Mouse (Mus musculus) neural tube, embryonic 10.5 days (tissue): Measurements from ENCODE around the gene Secisbp2l.

Experiments used
- DNase-seq: peaks from one replicate; pipeline ENCODE4 v3.0.0-alpha.2; 2017; ENCODE audit warnings: low spot score; ENCODE audit errors: extremely low spot score

Gene Secisbp2l

GRCm38 (mm10) chr2:125782719-125783109 lies at the start of gene Secisbp2l:
TSS of gene Secisbp2l (minus strand) at chr2:125782870.
- peak; percentile 94 for DNase-seq

GRCm38 (mm10) chr2:125829924-125830323 lies 47.3 kb upstream of the Secisbp2l start:
- no peak for DNase-seq

- DNase-seq = no peak
Measured at GRCm38 (mm10) chr2:125827898-125828297, 45.2 kb upstream of the Secisbp2l start.

- DNase-seq = no peak
Measured at GRCm38 (mm10) chr2:125826201-125826600, 43.5 kb upstream of the Secisbp2l start.

- DNase-seq = no peak
Measured at GRCm38 (mm10) chr2:125820397-125820796, 37.7 kb upstream of the Secisbp2l start.

GRCm38 (mm10) chr2:125813972-125814595 lies 31.4 kb upstream of the Secisbp2l start:
- DNase-seq = no peak

GRCm38 (mm10) chr2:125811332-125811731 lies 28.7 kb upstream of the Secisbp2l start:
- no peak for DNase-seq

- DNase-seq = no peak
Measured at GRCm38 (mm10) chr2:125809551-125809950, 26.9 kb upstream of the Secisbp2l start.

GRCm38 (mm10) chr2:125805826-125806225 lies 23.2 kb upstream of the Secisbp2l start:
- no peak for DNase-seq

- DNase-seq = no peak
Measured at GRCm38 (mm10) chr2:125801947-125802346, 19.3 kb upstream of the Secisbp2l start.

GRCm38 (mm10) chr2:125801038-125801437 lies 18.4 kb upstream of the Secisbp2l start:
- no peak for DNase-seq

GRCm38 (mm10) chr2:125800428-125800827 lies 17.8 kb upstream of the Secisbp2l start:
- no peak for DNase-seq

- DNase-seq = no peak
Measured at GRCm38 (mm10) chr2:125797872-125798271, 15.2 kb upstream of the Secisbp2l start.

- DNase-seq = no peak
Measured at GRCm38 (mm10) chr2:125795118-125795517, 12.4 kb upstream of the Secisbp2l start.

GRCm38 (mm10) chr2:125794166-125794565 lies 11.5 kb upstream of the Secisbp2l start:
- no peak for DNase-seq

- no peak for DNase-seq
Measured at GRCm38 (mm10) chr2:125792879-125793261, 10.2 kb upstream of the Secisbp2l start.

- DNase-seq = no peak
Measured at GRCm38 (mm10) chr2:125792144-125792878, 9.6 kb upstream of the Secisbp2l start.

- no peak for DNase-seq
Measured at GRCm38 (mm10) chr2:125791485-125791885, 8.8 kb upstream of the Secisbp2l start.

- DNase-seq = no peak
Measured at GRCm38 (mm10) chr2:125790242-125790641, 7.6 kb upstream of the Secisbp2l start.

- DNase-seq = no peak
Measured at GRCm38 (mm10) chr2:125789265-125789664, 6.6 kb upstream of the Secisbp2l start.

- DNase-seq = no peak
Measured at GRCm38 (mm10) chr2:125788785-125789184, 6.1 kb upstream of the Secisbp2l start.

- no peak for DNase-seq
Measured at GRCm38 (mm10) chr2:125788351-125788750, 5.7 kb upstream of the Secisbp2l start.

- no peak for DNase-seq
Measured at GRCm38 (mm10) chr2:125785021-125785420, 2.4 kb upstream of the Secisbp2l start.
